Mouse (Mus musculus) hindbrain, postnatal 0 days (tissue): ENCODE measurements around the gene Myzap. TPM values are rescaled to one million over a fixed set of nuclear protein-coding genes. Genes with fewer than 3 reads are reported as not detected.
A peak's percentile ranks its signal among the peaks of the same experiment; 100 is the strongest.

Experiments used
- ATAC-seq: fragments of 200-750 bp; cut with Nextera tagmentation; 2 replicates; pipeline ENCODE4 v1.8.0; 2017; ENCODE audit warnings: mild to moderate bottlenecking, moderate TSS enrichment, moderate library complexity
- DNase-seq: peaks from one replicate; pipeline ENCODE4 v3.0.0-alpha.2; 2015; ENCODE audit warnings: low spot score
- H3K27ac ChIP-seq: fragments of 300-500 bp; sonication (generic); 2 replicates; pipeline ENCODE4 v1.5.1; 2014; ENCODE audit warnings: mild to moderate bottlenecking
- H3K27me3 ChIP-seq: fragments of 300-500 bp; sonication (generic); 2 replicates; pipeline ENCODE4 v1.6.1; 2014; ENCODE audit warnings: low read length, mixed read lengths; ENCODE audit not compliant: insufficient read depth
- H3K36me3 ChIP-seq: fragments of 300-500 bp; sonication (generic); 2 replicates; pipeline ENCODE4 v1.6.1; 2014; ENCODE audit warnings: low read length, mixed read lengths; ENCODE audit not compliant: insufficient read depth
- H3K4me1 ChIP-seq: fragments of 300-500 bp; sonication (generic); 2 replicates; pipeline ENCODE4 v1.6.1; 2014; ENCODE audit warnings: antibody characterized with exemption, low read length, mixed read lengths; ENCODE audit not compliant: insufficient read depth
- H3K4me2 ChIP-seq: fragments of 300-500 bp; sonication (generic); 2 replicates; pipeline ENCODE4 v1.6.1; 2014; ENCODE audit warnings: low read depth, mild to moderate bottlenecking, low read length, moderate library complexity, mixed read lengths
- H3K4me3 ChIP-seq: fragments of 300-500 bp; sonication (generic); 2 replicates; pipeline ENCODE4 v1.5.1; 2014; ENCODE audit warnings: low read length
- H3K9ac ChIP-seq: fragments of 300-500 bp; sonication (generic); replicated peaks from 2 replicates; pipeline ENCODE4 v1.6.1; 2014; ENCODE audit warnings: mild to moderate bottlenecking, low read length, moderate library complexity, mixed read lengths
- H3K9me3 ChIP-seq: fragments of 300-500 bp; sonication (generic); 2 replicates; pipeline ENCODE4 v1.6.1; 2016; ENCODE audit warnings: low read length, mixed read lengths
- CTCF ChIP-seq: IDR thresholded peaks from 2 replicates; pipeline ENCODE4 v1.5.1; 2016; ENCODE audit warnings: antibody characterized with exemption, control low read depth, low read depth
- WGBS: fragments of 180-500 bp; shearing (Covaris S2); extraction: QIAGEN DNeasy Blood & Tissue Kit; methylation state at CpG from one replicate; pipeline ENCODE4 v1.1.7; 2014; 5-methylcytosine and 5-hydroxymethylcytosine counted together
- polyA plus RNA-seq: library from polyadenylated mRNA; unstranded; fragments of >200 nt; fragmentation: Nextera tagmentation; extraction: Ambion mirVana; gene quantifications from 2 replicates; pipeline ENCODE4 v1.2.1, GENCODE M21; 2015
- total RNA-seq: library from RNA; depleted of rRNA; stranded (reverse); fragments of >200 nt; gene quantifications from 2 replicates; pipeline ENCODE4 v1.2.3, GENCODE M21; 2014

The Myzap gene
- total and polyA plus RNA-seq, 2 experiments from 2014 or later = 1.3 to 1.9 TPM

DNA sequence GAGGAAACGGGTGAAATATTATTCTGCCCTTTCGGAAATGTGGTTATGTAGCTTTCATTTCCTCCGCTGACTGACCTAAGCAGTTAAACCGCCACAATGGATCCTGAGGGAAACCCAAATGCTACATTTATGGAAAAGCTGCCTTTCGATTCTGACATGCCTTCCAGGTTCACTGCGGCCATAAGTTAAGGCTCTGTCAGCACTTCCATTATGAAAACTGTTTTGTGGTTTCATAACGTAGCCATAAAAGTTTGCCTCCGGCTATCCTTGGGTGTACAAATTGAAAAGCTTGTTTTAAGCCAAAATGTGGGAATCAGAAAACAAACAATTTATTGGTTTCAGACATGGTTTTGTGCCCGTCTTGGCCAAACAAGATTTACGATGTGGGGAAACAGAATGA is 79.3 kb downstream of the Myzap start:
- H3K27me3 ChIP-seq = no peaks in the 10 kb centered on the region
- 87% methylated on average over 10 of the region's 10 CpGs for WGBS
- no peak overlapping the region for H3K4me2 ChIP-seq
- no peak overlapping the region for H3K27ac ChIP-seq
- DNase-seq (peak; percentile 5), ATAC-seq (no peak)
- H3K4me1 ChIP-seq = no peaks in the 10 kb centered on the region
- no peaks in the 10 kb centered on the region for H3K9me3 ChIP-seq
- H3K4me3 ChIP-seq = no peak overlapping the region
- TF ChIP-seq CTCF = no peak
- no peak overlapping the region for H3K9ac ChIP-seq
- no peaks in the 10 kb centered on the region for H3K36me3 ChIP-seq

DNA sequence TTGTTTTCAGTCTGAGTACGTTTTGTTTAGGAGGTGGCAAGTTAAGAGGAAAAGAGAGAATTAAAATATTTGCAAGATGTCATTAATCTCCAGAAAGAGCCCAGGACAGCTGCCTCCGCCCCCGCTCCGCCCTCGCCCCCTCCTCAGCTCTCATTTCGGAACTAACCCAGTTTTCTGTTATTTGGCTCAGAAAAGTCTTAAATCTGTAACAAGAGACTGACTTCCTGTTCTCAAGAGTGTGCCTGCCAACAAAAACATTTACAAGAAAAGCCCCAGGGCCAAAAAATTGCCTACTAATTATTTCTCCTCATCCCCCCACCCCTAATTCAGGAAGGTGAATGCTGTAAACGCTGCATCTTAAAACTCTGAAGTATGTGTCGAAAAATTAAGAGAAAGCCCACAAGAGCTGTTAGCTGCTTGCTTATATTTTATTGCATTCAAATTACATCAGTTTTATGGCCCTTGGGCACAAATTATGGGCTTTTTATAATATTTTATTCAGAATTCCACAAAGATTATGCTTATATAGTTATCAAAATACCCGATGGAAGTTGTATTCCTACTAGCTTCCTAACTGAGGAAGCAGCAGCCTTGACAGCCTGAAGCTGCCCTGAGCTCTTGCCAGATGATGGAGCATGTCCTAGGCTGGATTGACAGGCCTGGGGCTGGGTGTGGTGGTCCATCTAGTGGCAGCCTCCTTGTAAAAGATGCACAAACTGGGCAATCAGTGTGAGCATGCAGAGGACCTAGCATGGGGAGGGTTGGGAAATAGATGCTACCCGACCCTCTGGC is 93.6 kb downstream of the Myzap start:
- Histone ChIP-seq H3K4me1 (no peaks in the 10 kb centered on the region), H3K4me2 (no peak overlapping the region), H3K4me3 (no peak overlapping the region), H3K9ac (no peak overlapping the region), H3K27ac (no peak overlapping the region), H3K27me3 (no peaks in the 10 kb centered on the region), H3K36me3 (no peaks in the 10 kb centered on the region), H3K9me3 (no peaks in the 10 kb centered on the region)
- DNase-seq = no peak
- no peak for TF ChIP-seq CTCF
- WGBS = 65% methylated on average over 10 of the region's 10 CpGs
- no peak for ATAC-seq

DNA sequence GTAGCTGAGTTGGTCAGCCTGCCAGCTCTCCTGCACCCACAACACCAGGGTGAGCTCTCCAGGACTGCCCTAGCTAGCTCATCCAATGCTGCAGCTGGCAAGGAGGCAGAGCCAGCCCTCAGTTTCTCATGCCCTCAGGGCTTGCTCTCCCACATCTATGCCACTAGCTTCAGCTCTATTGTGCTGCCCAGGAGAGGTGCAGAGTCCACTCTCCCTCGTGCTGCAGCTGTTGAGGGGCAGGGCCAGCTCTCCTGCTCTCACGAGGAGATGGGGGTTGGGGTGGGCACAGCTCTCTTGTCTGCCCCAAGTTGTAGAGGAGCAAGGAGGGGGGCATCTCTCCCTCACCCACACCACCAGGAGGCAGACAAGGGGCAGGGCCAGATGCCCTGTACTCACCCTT is 95.5 kb downstream of the Myzap start:
- Histone ChIP-seq H3K36me3 (no peaks in the 10 kb centered on the region), H3K4me1 (no peaks in the 10 kb centered on the region), H3K27ac (no peak overlapping the region), H3K9ac (no peak overlapping the region), H3K9me3 (no peaks in the 10 kb centered on the region), H3K4me2 (no peak overlapping the region), H3K4me3 (no peak overlapping the region), H3K27me3 (no peaks in the 10 kb centered on the region)
- no peak for ATAC-seq
- no peak for DNase-seq
- no peak for TF ChIP-seq CTCF
- WGBS = 32% methylated on average over 2 of the region's 2 CpGs

DNA sequence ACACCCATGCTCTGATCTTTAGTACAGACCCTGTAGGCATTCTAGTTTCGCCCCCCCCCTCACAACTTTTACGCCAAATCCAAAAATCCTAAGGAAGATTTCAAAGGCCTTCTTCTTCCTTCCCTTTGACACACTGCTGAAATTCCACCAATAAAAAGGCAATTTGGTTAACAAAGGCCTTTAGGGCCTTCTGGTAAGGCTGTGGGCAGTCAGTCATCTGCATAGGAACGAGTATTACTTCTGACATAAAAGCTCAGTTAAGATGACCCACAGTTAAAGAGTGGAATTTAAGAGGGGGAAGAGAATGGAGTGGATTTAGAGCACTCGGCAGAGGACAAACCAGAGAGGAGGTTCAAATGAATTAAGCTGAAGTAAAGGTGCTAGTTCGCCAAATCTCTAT is 98.4 kb downstream of the Myzap start:
- Histone ChIP-seq H3K9me3 (no peaks in the 10 kb centered on the region), H3K36me3 (no peaks in the 10 kb centered on the region), H3K27me3 (no peaks in the 10 kb centered on the region), H3K4me1 (no peaks in the 10 kb centered on the region), H3K9ac (no peak overlapping the region), H3K4me2 (no peak overlapping the region), H3K27ac (no peak overlapping the region), H3K4me3 (no peak overlapping the region)
- TF ChIP-seq CTCF = no peak
- DNase-seq (no peak), ATAC-seq (no peak)
- WGBS = 56% methylated on average over 5 of the region's 5 CpGs

DNA sequence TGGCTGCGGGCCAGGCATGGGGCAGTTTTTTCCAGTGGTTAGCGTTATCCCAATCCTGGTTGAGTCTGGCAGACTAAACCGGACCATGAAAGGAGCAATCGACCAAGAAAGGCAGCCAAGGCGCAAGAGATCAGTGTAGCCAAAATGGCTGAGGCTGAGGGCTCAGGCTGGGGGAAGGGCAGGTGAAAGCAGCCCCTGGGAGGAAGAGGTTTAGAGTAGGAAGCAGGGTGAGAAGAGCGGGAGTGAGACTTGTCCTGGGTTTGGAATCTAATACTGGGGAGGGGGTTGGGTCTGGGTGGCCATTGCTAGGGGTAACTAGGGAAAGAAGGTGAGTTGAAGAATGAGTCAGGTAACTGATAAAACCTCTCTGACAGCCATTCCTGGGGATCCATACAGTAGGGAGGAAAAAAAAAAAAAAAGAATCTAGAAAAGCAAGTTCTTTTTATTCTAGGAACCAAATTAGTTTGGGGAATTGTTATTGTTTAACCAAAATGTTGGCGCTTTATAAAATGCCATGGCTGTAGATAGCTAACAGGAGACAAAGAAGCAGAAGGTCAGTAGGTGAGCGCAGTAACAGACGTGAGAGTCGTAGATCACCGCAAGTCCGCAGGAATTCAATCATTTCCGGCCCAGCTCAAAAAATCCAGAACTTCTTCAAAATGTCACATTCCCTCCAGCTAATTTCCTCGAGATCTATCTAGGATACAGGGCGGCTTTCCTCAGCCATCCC is 99.7 kb downstream of the Myzap start:
- WGBS = 88% methylated on average over 15 of the region's 15 CpGs
- Histone ChIP-seq H3K27ac (no peak overlapping the region), H3K9ac (no peak overlapping the region), H3K4me3 (no peak overlapping the region), H3K9me3 (no peaks in the 10 kb centered on the region), H3K27me3 (0 out of 2 replicates have a peak, but pooled peaks cover 5% of the 10 kb centered on the region), H3K36me3 (no peaks in the 10 kb centered on the region), H3K4me2 (no peak overlapping the region), H3K4me1 (no peaks in the 10 kb centered on the region)
- no peak for TF ChIP-seq CTCF
- DNase-seq = no peak
- no peak for ATAC-seq

DNA sequence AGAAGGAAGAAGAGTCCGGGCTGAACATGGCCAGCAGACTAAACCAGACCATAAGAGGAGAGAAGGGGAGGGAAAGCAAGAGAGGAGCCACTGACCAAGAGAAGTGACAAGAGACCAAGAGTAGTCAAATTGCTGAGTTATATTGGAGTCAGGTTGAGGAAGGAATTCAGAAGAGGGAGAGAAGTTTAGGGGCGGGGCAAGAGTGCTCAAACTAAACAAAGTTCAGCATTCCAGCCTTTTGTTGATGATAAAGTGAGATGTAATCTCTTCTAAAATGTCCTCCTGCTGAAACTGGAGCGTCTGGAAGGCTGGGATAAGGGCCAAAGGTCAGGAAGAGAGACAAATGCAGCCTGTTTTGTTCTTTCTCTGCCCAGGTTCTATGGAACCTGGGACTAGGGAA is 102.1 kb downstream of the Myzap start:
- Histone ChIP-seq H3K27ac (no peak overlapping the region), H3K36me3 (no peaks in the 10 kb centered on the region), H3K4me3 (no peak overlapping the region), H3K9ac (no peak overlapping the region), H3K27me3 (0 out of 2 replicates have a peak, but pooled peaks cover 5% of the 10 kb centered on the region), H3K4me1 (no peaks in the 10 kb centered on the region), H3K9me3 (no peaks in the 10 kb centered on the region), H3K4me2 (no peak overlapping the region)
- 52% methylated on average over 3 of the region's 3 CpGs for WGBS
- no peak for DNase-seq
- no peak for ATAC-seq
- no peak for TF ChIP-seq CTCF
